Mouse (Mus musculus): ENCODE results near the gene Serp2.

- TF ChIP-seq POLR2A (IDR thresholded peaks at IDR 0.05; ENCODE audit: borderline replicate concordance, extremely low read depth, low read depth, low read length) (no peak), CTCF (IDR thresholded peaks at IDR 0.05; ENCODE audit: insufficient read depth, low read length) (no peak)
Measured at GRCm38 (mm10) chr14:76527758-76528313, 28.9 kb downstream of the Serp2 start.
